Mouse (Mus musculus): ENCODE results near the gene Gpr88. TPM values are rescaled to one million over a fixed set of nuclear protein-coding genes. Genes with fewer than 3 reads are reported as not detected.

Gpr88 gene
- total RNA-seq (2014; fragmentation: Nextera tagmentation) (not detected in 2 replicates), total RNA-seq (2017) (not detected in 2 replicates)

DNA sequence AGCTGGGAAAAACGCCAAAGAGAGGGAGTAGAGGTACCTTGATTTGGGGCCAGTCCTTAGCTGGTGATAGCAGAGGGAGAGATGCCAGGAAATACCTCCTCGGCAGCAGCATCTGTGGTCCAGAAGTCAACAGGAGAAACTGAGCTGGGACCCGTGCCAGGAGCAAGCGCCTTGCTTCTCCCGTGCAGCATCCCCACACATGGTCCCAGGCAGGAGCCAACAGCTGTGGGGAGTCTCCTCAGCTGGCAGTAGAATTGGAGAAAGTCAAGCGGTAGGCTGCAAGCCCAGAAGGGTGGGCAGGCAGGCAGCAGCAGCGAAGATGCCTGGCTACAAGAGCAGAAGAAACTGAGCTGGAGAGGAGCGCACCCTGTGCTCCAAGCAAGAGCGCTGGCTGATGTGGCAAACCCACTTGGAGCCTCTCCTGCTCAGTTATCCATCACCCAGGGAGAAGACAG is at the start of gene Gpr88:
TSS of gene Gpr88 (minus strand) at position 427 of the 455 bp plus-strand sequence.
- no peak for ATAC-seq (replicated peaks; ENCODE audit: poor library complexity, severe bottlenecking)

DNA sequence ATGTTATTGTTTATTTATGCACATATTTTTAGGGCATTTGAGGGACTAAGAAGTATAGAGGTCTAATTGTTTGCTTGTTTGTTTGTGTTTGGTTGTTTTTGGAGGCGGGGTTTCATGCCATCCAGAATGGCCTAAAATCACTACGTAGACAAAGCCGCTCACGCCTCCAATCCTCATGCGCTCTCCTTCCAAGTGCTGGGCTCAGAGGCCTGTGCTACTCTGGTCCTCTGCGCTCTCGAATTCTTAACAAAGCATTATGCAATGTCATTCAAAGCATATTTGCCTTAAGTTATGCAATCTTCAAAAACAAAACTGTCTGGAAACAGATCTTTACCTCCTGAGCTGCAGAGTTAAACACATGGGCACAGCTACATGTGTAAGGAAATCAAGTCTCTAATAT is 49.3 kb upstream of the Gpr88 start:
- ATAC-seq (replicated peaks; ENCODE audit: poor library complexity, severe bottlenecking), result no peak

DNA sequence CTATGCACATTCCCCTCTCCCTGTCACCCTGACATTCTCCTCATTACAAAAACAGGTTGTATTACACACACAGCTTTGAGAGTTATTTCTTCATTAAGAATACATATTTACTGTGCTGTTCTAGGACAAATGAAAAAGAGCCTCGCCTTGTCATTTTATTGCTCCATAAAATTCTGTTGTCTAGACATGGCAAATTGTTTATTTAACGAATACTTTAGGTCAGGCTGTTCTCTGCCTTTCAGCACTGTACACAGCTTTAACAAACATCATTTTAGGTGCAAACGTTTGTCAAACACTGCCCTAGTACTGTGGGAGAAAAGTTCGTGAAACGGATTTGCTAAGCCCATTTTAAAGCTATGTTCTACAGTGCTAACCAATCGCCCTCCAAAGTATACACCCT is 48.5 kb upstream of the Gpr88 start:
- ATAC-seq (replicated peaks; ENCODE audit: poor library complexity, severe bottlenecking), result no peak

DNA sequence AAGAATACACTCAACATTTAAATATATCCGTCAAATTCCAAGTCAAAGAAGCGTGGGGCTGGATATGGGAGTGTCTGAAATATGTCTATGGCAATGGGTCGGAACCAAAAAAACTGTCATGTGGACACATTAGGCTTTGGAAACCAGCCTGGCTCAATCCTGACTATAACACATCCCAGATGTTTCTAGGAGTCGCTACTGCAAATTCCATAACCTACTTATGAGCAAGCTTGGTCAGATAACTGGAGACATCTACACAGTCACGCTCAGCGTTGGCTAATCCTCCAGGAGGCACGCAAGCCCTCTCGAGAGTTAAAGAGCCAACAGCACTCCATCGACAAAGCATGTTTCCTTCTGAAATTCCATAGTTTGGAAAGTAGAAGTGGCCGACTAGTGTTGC is 45.4 kb upstream of the Gpr88 start:
- no peak for ATAC-seq (replicated peaks; ENCODE audit: poor library complexity, severe bottlenecking)

DNA sequence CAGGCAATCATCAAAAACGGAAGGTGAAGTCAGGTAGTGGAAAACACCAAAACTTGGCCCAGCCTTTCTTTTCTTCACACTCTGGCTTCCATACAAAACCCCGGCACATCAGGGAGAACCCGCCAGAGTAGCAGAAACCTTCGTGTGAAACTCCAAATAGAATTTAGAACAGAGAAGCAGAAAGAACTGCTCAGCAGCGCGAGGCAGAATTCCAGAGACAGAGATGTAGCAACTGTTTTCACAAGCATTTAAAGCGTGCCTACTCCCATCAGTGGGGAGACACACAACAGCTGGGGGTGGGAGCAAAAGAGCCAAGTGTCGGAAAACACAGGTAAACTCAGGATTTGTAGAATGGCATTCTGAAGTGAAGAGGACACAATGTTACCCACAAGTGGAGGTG is 44.7 kb upstream of the Gpr88 start:
- no peak for ATAC-seq (replicated peaks; ENCODE audit: poor library complexity, severe bottlenecking)

DNA sequence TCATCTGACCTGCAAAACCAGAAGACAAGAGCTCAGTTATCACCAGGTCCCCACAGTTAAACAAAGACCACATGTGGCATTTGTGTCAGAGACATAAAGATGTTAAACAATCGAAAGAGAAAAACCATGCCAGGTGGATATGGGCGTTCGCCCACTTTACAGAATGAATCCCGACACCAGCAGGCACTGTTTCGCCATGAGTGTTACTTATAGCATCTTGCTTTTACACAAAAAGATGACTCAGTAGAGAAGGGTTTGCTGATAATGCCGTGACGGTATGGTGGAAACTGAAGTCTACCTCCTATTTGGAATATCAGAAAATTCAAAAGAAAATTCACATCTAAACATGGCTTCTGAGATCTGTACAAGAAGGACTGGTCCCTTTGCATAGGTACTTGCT is 43.9 kb upstream of the Gpr88 start:
- ATAC-seq (replicated peaks; ENCODE audit: poor library complexity, severe bottlenecking), result no peak

DNA sequence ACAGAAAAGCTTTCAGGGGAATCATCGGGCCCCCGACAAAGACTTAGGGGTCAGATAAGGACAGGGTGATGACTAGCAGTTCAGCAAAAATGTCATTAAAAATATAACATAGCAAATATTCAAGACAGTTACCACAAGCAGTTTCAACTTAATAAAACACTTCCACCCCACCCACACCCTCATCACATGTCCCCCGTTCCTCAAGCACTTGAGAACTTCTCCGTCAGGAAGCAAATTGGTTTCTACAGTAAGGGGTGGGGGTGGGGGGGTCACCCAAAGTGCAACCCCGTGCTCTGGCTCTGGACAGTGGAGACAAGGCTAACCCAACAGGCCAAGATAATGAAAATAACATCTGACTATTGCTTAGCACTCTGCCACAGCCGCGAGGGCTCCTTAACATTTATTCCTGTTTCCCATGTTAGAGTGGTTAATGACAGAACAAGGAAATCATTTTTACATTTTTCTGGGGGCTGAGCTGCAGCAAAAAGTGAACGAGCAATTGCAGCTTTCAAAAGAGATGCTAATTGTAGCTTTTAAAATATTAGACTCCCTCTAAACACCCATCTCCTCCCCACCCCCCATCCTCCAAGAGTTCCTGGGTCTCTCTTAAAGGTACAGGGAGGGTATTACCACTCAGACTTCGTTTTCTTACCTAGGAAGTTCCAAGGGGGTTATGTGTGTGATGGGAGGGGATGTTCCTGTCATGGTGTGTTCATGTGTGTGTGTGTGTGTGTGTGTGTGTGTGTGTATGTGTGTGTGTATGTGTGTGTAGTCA is 36.9 kb upstream of the Gpr88 start:
- no peak for ATAC-seq (replicated peaks; ENCODE audit: poor library complexity, severe bottlenecking)

DNA sequence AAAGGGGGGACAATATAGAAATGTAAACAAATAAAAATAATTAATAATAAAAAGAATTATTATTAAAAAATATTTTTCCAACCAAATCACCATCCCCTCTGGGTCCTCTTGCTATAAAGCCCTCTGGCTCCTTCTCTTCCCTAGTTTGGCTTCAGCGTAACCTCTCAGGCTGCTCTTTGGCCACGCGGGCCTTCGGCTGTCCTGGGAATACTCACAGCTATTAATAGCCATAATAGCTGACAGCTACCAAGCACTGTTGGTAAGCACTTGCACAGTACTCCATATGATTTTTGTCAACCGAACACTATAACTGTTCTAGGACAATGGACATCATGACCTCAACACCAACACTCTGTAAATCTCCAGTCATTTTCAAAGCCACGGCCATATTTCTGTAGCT is 35.5 kb upstream of the Gpr88 start:
- ATAC-seq (replicated peaks; ENCODE audit: poor library complexity, severe bottlenecking), result no peak

DNA sequence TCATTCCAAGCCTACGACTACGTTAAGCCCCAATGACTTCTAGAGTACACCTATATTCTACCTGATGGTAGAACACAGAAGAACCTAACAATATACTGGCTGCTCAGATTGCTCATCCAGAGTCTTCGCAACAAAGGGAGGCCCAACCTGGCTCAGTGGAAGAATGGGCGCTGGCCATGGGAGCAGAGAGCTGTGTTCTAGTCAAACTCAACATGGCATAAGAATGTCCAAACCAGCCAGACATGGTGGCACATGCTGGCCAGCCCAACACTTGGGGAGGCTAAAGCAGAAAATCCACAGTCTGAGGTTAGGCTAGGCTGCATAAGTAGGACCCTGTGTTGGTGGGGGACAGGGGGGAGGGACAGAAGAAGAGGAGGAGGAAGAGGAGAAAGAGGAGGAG is 31.4 kb upstream of the Gpr88 start:
- no peak for ATAC-seq (replicated peaks; ENCODE audit: poor library complexity, severe bottlenecking)

DNA sequence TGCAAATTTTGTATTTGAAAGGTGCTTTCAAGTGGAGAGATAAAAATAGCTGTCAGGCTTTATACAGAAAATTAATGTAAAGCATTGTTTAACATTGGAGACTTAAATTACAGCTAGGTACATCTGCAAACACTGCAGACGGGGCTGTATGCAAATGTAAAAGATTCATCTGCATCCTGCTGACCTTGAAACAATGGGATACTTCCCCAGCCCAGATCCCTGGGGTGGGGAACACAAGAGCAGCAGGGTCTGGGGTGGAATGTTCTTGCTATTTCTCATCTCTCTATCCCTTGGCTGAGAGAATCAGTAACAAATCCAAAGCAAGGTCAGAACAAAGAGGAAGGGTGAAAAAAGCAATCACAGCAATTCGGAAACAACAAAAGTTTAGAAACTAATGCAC is 30.7 kb upstream of the Gpr88 start:
- ATAC-seq (replicated peaks; ENCODE audit: poor library complexity, severe bottlenecking), result no peak

DNA sequence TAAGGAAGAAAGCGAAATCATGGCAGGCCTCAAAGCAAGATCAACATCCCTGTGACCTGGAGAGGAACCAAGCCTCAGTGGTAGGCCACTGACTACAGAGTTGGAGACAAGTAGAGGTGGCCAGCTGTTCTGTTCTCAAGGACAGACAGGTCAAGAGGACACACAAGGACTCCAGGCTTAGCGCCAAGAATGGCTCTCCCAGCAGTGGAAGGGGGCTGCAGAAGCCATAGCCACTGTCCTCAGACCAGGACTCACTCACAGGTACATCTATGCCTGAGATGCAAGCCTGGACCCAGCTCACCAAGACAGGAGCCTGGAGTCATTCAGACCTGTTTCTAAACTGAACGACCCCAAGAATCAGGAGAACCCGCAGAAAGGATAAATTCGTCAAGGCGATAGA is 28.4 kb upstream of the Gpr88 start:
- no peak for ATAC-seq (replicated peaks; ENCODE audit: poor library complexity, severe bottlenecking)

DNA sequence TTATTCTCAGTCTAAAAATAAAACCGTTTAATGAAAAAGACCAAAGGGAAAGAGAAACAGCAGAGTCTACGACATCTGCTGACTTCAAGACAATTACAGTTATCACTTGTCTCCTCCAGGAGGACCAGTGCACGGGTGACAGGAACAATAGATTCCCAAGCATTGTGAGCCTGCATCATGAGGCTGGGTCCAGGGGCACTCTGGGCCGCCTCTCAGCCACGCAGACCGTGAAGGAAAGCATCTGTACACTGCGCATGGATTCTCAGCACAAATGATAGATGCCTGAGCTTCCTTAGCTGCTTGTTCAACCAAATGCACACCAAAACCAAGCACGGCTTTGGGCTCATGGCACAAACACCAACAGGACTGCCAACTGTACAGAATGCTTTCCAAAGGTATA is 23.8 kb upstream of the Gpr88 start:
- ATAC-seq (replicated peaks; ENCODE audit: poor library complexity, severe bottlenecking), result no peak

DNA sequence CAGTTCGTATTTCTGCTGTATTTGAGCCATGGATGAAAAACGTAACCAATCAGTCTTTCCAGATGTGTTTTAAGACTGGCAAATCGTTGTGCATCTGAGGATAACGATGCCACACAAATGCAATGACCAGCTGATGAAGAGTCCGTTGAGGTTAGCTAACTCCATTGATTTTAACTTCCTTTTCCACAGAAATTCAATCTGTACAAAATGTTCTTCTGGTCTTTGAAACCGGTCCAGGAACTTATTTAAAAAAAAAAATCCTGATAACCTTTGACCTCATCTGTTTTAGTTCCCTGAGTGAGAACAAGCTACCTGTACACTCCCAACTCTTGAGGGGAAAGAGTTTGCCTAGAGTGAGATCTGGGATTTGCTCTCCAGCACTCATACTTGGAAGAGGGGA is 18.4 kb upstream of the Gpr88 start:
- no peak for ATAC-seq (replicated peaks; ENCODE audit: poor library complexity, severe bottlenecking)

DNA sequence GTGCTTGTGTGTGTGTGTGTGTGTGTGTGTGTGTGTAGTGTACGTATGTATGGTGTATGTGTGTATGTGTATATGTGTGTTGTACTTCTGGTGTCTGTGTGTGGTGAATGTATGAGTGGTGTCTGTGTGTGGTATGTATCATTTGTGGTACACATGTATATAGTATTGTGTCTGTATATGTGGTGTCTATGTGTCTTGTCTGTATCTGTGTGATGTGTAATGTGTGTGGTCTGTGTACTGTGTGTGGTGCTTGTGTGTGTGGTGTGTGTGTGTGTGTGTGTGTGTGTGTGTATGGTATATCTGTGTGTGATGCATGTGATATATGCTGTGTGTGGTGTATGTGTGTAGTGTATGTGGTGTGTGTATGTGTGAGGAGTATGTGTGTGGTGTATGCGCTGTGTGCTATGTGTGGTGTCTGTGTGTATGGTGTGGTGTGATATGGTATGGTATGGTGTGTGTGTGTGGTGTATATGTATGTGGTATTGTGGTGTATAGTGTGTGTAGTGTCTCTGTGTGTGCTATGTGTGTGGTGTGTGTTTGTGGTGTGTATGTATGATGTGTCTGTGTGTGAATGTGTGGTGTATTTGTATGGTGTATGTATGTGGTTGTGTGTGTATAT is 13.8 kb upstream of the Gpr88 start:
- ATAC-seq (replicated peaks; ENCODE audit: poor library complexity, severe bottlenecking), result no peak

DNA sequence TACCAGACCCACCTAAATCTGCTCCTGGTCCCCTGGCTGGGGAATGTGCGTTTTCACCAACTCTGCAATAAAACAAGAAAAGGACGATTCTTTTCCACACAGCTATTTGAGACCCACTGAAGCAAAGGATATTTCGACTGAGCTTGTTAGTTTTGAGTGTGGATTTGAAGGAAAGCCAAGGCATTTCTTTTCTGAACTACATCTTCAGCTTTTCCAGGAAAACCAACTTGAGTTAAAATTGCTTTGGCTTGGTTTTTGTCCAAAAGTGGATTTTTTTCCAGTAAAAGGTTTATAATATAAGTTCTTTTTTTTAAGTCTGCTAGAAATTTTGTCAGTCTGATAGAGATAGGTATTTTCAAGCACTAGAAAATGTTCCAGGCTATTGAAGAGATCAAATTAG is 13.1 kb upstream of the Gpr88 start:
- no peak for ATAC-seq (replicated peaks; ENCODE audit: poor library complexity, severe bottlenecking)

DNA sequence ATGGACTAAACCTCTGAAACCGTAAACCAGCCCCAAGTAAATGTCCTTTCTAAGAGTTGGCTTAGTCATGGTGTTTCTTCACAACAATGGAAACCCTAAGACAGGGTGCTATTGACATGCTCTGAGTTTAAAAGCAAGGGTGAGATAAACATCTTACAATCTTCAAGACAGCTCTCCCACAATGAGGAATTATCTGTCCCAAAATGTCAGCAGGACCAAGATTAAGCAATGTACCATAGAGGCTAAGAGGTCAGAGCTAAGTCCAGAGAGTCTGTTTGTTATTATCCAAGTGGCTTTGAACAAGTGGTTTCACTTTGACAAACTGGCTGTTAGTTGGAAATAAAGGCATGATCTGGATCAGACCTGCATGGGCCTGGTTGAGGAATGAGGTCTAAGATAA is 10.7 kb upstream of the Gpr88 start:
- ATAC-seq (replicated peaks; ENCODE audit: poor library complexity, severe bottlenecking), result no peak

DNA sequence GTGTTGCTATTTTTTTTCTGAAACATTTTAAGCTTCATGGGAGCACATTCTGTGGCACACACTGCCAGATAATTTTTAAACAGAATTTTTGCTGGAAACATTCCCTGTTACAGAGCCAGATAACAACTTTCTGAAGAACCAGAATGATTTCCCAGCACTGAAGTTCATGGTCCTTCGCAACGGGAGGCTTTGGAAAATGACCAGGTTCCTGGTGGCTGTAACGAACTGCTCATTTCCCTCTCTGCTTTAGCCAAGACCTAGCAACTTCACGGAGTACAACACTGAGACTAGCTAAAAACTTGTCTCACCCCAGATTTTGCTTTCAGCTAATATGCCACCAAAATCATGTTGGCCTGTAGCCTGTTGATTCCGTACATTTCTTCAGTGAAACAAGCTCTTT is 9.8 kb upstream of the Gpr88 start:
- ATAC-seq (replicated peaks; ENCODE audit: poor library complexity, severe bottlenecking), result no peak

DNA sequence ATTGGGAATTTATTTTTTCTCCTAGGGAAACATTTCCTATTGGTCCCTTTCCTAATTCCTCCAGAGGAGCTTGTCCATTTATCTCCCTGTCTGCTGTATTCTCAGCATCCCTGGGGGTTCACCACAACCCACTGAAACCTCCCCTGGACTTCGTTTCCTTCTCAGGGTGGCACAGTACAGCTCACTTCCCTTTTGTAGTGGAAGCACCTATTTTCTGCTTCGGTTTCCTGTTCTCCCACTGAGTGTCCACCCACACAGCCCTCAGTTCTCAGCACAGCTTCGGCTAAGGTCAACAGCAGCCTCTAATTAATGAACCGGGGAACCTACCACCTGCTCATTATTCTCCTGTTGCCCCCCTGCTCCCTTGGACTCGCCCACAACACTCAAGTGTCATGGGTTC is 2.8 kb upstream of the Gpr88 start:
- ATAC-seq (replicated peaks; ENCODE audit: poor library complexity, severe bottlenecking), result peak; percentile 63

DNA sequence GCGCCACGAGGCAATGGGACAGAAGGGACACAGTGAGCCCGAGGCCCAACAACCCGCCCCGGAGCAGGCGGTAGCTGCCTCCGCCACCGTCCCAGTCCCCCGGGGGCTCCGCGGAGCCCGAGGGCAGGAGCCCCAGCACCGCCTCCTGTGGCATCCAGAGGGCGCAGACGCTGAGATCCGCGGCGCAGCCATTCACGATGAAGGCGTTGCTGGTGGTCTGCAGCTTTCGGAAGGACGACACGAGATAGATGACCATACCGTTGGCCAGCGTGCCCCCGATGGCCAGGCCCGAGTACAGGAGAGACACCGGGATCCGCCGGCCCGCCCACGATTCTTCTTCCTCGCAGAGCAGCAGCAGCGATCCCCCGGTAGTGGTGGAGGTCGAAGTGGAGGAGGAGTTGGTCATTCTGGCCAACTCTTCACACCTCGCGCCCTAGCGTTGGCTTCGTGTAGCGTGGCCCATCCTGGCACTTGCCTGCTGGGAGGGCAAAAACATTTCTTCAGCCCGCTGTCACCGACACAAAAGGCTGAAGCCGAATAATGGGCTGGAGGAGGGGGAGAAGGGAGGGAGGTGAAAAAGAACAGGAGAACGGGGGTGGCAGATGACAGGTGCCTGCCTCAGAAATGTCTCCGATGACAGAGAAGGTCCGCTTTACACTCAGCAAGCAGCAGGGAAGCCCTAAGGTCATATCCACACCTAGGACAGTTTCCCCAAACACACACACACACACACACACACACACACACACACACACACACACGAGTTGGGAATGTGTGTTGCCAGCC is 855 bp downstream of the Gpr88 start:
- ATAC-seq (replicated peaks; ENCODE audit: poor library complexity, severe bottlenecking), result peak; percentile 29

DNA sequence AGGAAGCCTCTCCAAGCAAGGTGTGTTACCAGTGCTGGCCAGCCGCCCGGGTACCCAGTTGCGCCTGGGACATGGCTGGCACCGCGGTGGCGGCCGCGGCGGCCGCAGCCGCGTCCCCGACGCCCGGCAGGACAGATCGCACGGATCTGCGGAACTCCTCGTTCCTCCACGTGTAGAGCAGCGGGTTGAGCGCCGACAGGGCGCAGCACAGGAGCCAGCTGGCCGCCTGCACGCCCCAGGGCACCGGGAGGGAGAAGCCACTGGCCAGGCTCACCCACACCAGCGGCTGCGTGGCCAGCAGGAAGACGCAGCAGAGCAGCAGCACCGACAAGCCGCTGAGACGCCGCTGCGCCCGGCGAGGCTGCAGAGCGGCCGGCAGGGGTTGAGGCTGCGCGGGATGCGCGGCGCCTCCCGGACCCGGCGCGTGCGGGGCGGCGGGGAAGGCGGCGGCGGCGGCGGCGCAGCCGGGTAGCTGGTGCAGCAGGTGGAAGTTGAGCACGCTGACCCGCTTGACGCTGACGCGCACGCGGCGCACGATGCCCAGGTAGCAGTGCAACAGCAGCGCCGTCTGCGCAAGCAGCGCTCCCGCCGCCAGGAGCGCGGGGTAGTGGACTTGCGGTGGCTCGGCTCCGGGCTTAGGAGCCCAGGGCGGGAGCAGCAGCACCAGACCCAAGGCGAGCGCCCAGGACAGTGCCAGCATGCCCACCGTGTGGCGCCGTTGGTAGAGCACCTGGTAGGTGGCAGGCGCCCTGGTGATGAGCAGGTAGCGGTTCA is 1.6 kb downstream of the Gpr88 start:
- ATAC-seq (replicated peaks; ENCODE audit: poor library complexity, severe bottlenecking), result peak; percentile 43

DNA sequence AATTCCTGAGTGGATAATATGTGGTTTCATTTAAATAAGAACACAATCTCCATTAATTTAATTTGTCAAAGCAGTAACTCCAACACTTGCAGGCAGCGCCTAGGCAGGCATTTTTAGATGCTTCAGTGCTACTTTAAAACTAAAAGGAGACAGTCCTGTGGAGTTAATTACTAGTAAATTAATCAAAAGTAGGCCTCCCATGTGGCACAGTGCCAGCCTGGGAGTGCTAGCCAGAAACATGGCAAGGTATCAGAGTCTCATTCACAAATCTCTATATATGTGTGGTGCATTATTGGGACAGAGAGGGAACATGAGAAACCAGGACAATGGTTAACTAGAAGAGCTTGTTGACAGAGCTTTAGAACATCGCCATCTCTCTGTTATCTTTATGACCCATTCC is 4.3 kb downstream of the Gpr88 start:
- ATAC-seq (replicated peaks; ENCODE audit: poor library complexity, severe bottlenecking), result no peak

Measured in granulocyte monocyte progenitor cell, adult 5-6 weeks (primary cell).